Mouse (Mus musculus) B cell, adult 2 months (primary cell): Measurements from ENCODE around the gene Cdhr3.
A peak's percentile ranks its signal among the peaks of the same experiment; 100 is the strongest.
"Not testable (repeated sequence)": the region's sequence is repeated elsewhere in the genome, so short reads cannot be mapped to it uniquely, and the experiment has no call there.

ENCODE experiments used
- DNase-seq, 2 experiments: peaks; one replicate each; pipeline ENCODE4 v3.0.0; 2022

Cdhr3 gene

GRCm38 (mm10) chr12:33000402-33000801, 92.3 kb downstream of the Cdhr3 start:
- no peak for DNase-seq

DNA sequence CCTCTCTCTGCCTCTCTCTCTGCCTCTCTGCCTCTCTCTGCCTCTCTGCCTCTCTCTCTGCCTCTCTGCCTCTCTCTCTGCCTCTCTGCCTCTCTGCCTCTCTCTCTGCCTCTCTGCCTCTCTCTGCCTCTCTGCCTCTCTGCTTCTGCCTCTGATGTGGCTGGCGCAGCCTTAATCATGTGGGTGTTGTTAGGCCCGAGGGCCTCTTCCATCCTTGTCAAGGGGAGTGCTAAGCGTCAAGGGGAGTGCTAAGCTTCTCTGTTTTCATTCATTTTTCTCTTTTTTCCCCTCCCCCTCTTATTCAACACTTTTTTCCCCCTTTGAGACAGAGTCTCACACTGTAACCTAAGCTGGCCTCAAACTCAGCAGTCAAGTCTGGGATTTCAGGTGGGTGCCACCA, 92.9 kb downstream of the Cdhr3 start:
- not testable (repeated sequence) for DNase-seq

GRCm38 (mm10) chr12:32998766-32999165, 93.9 kb downstream of the Cdhr3 start:
- DNase-seq, result no peak

GRCm38 (mm10) chr12:32995081-32995834, 97.4 kb downstream of the Cdhr3 start:
- no peak for DNase-seq

DNA sequence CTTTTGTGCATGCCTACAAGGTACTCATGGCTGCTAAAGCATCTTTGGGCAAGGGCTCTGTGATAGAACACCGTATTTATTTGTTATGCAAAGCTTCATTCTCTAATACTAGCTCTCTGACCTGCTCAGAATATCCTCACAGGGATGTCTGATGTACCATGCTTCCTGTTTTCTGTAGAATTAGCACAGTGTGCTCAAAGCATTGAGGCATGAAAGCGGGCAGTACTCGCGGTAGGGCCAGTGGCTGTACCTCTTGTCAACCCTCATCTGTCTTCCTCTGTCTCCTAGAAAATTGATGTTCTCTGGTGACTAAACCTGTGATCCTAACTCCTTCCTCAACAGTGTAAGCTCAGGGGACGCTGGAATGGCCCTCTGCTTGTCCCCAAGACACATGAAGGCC, 98.6 kb downstream of the Cdhr3 start:
- DNase-seq, result peak; percentile 51 to 55

GRCm38 (mm10) chr12:32989731-32990130, 102.9 kb downstream of the Cdhr3 start:
- peak; percentile 34 to 36 for DNase-seq

DNA sequence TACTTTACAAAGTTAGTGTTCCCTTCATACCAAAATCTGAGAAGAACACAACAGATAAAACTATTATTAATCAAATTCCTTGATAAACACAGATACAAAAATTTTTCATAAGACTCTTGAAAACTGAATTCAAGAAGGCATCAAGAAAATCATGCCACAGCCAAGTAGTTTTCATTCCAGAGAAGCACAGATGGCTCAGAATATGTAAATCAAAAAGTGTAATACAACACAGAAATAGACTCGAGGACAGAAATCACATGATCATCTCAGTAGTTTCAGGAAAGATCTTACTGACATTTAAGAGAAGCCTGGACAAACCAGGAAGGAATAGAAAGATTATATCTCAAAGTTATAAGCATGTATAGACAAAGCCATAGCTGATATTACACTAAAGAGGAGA, 106.4 kb downstream of the Cdhr3 start:
- DNase-seq, result no peak
